Comparison of ENCODE assay signal across 17 mouse cellular contexts in the genomic region with DNA sequence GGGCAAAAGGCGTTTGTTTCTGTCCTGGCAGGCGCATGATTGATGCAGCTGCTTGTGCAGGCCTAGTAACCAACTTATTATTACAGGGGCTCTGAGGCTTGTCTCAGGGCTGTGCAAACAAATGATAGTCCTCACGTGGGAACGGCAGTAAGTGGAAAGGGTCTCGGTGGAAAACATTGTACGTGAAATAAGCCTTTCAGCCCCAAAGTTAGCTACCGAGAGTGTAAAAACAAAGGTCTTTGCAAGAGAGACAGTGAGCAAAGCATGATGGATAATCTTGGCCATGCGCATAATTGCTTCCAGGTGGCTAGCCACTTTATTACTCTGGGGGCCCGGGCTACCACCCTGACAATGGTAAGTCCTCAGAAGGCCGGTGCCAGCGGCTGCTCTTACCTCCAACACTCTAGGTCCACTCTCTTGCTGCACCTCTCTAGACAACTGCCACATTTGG.
DNase-seq lines count a peak whose midpoint lies in the region; ATAC-seq lines count a peak whose summit lies in the region.
"Had no signal": no experiment of that assay in that cellular context is flagged by ENCODE, and none has a peak within 500 bp of the region (broad histone marks: within the 10 kb centered on the region; RNA-seq: fewer than 3 reads in every experiment).

No protein-coding gene starts in this region.

- H3K4me1 ChIP-seq in forebrain, embryonic 11.5 days (replicated peaks; ENCODE audit: control insufficient read depth, insufficient read depth, low read length) = peaks cover 2% of the 10 kb centered on the region; the same call in 1 of the 2 replicates
- peaks cover 4% of the 10 kb centered on the region; the same call in 1 of the 2 replicates for H3K4me1 ChIP-seq in forebrain, embryonic 14.5 days (ENCODE audit: control insufficient read depth, insufficient read depth, low read length)
- peaks cover 63% of the 10 kb centered on the region for H3K4me1 ChIP-seq in limb, embryonic 10.5 days
- H3K4me1 ChIP-seq: midbrain, embryonic 15.5 days had no signal

- H3K27me3 ChIP-seq in forebrain, embryonic 11.5 days (ENCODE audit: control insufficient read depth, insufficient read depth, low read length) = no peaks in the 10 kb centered on the region
- no peaks in the 10 kb centered on the region for H3K27me3 ChIP-seq in forebrain, embryonic 14.5 days (replicated peaks; ENCODE audit: control insufficient read depth, insufficient read depth, low read length)
- H3K27me3 ChIP-seq in limb, embryonic 10.5 days (ENCODE audit: low read depth, poor library complexity, severe bottlenecking) = no peaks in the 10 kb centered on the region
- H3K27me3 ChIP-seq: CH12.LX; kidney, embryonic 15.5 days; midbrain, embryonic 15.5 days had no signal

- 35% methylated on average over 11 of the region's 11 CpGs for WGBS in forebrain, embryonic 11.5 days
- WGBS in forebrain, embryonic 14.5 days = 21% methylated on average over 11 of the region's 11 CpGs
- 11% methylated on average over 11 of the region's 11 CpGs for WGBS in limb, embryonic 10.5 days

- no peak for DNase-seq in forebrain, embryonic 11.5 days (ENCODE audit: low spot score)
- no peak for DNase-seq in forebrain, embryonic 14.5 days (ENCODE audit: low spot score)
- peak; percentile 16 for DNase-seq in retina, embryonic 14.5 days (ENCODE audit: low spot score)
- DNase-seq in retina, postnatal 1 day = no peak
- DNase-seq in limb, embryonic 10.5 days (ENCODE audit: low spot score) = peak; percentile 82
- peak; percentile 30 for DNase-seq in yolk sac, embryonic 10.5 days (ENCODE audit: low spot score)
- DNase-seq in T-cell, adult 2 months (ENCODE audit: low spot score) = no peak
- no peak for DNase-seq in frontal cortex, postnatal 10 days (ENCODE audit: low spot score in 2 of 2)
- DNase-seq: adrenal gland, postnatal 25 days; cerebellum, adult 9-11 months; gastrocnemius, postnatal 36 days; left cerebral cortex, postnatal 4 days; lung, embryonic 14.5 days; thymus, postnatal 4 days had no signal

- no peaks in the 10 kb centered on the region for H3K36me3 ChIP-seq in forebrain, embryonic 11.5 days (ENCODE audit: control insufficient read depth, insufficient read depth, low read length)
- H3K36me3 ChIP-seq in forebrain, embryonic 14.5 days (ENCODE audit: control insufficient read depth, insufficient read depth, low read length) = no peaks in the 10 kb centered on the region
- H3K36me3 ChIP-seq in limb, embryonic 10.5 days = no peaks in the 10 kb centered on the region
- H3K36me3 ChIP-seq: kidney, embryonic 15.5 days; midbrain, embryonic 15.5 days had no signal

- no peaks in the 10 kb centered on the region; the same call in 1 of the 2 replicates for H3K9me3 ChIP-seq in forebrain, embryonic 11.5 days (ENCODE audit: control insufficient read depth, low read length)
- H3K9me3 ChIP-seq in forebrain, embryonic 14.5 days (replicated peaks; ENCODE audit: control insufficient read depth, low read length) = no peaks in the 10 kb centered on the region
- H3K9me3 ChIP-seq in limb, embryonic 10.5 days (replicated peaks) = no peaks in the 10 kb centered on the region
- H3K9me3 ChIP-seq: kidney, embryonic 15.5 days; midbrain, embryonic 15.5 days had no signal

- 0 out of 2 replicates have a peak overlapping the region, but pooled peaks have one; percentile 25 for H3K27ac ChIP-seq in forebrain, embryonic 11.5 days (ENCODE audit: low read depth, low read length)
- no peak overlapping the region for H3K27ac ChIP-seq in forebrain, embryonic 14.5 days (ENCODE audit: low read depth, low read length)
- H3K27ac ChIP-seq in limb, embryonic 10.5 days = peak overlapping the region; percentile 88
- H3K27ac ChIP-seq: kidney, embryonic 15.5 days; midbrain, embryonic 15.5 days had no signal

- H3K4me2 ChIP-seq in forebrain, embryonic 11.5 days (ENCODE audit: low read depth, low read length, severe bottlenecking) = 0 out of 2 replicates have a peak overlapping the region, but pooled peaks have one; percentile 2
- no peak overlapping the region for H3K4me2 ChIP-seq in forebrain, embryonic 14.5 days (ENCODE audit: low read length)
- H3K4me2 ChIP-seq: kidney, embryonic 15.5 days; lung, embryonic 14.5 days; midbrain, embryonic 15.5 days had no signal

- H3K9ac ChIP-seq in forebrain, embryonic 11.5 days (ENCODE audit: low read length) = no peak overlapping the region
- H3K9ac ChIP-seq in forebrain, embryonic 14.5 days (ENCODE audit: low read length) = no peak overlapping the region
- H3K9ac ChIP-seq: kidney, embryonic 15.5 days; lung, embryonic 14.5 days; midbrain, embryonic 15.5 days had no signal

- ATAC-seq in forebrain, embryonic 11.5 days (replicated peaks; ENCODE audit: low FRiP score) = no peak
- no peak for ATAC-seq in forebrain, embryonic 14.5 days
- ATAC-seq: midbrain, embryonic 15.5 days had no signal

- no peak overlapping the region for H3K4me3 ChIP-seq in forebrain, embryonic 11.5 days (ENCODE audit: low read depth, low read length)
- no peak overlapping the region for H3K4me3 ChIP-seq in forebrain, embryonic 14.5 days (ENCODE audit: low read depth, low read length)
- H3K4me3 ChIP-seq in limb, embryonic 10.5 days = peak overlapping the region; percentile 13; the same call in 1 of the 2 replicates
- H3K4me3 ChIP-seq: kidney, embryonic 15.5 days; midbrain, embryonic 15.5 days had no signal

Comparison
In these comparisons a context has a peak if more than half of its experiments do, and no peak if none do; other contexts are left out.
1. DNase-seq: peak in retina, embryonic 14.5 days (single experiment), limb, embryonic 10.5 days (single experiment) and yolk sac, embryonic 10.5 days (single experiment); none in forebrain, embryonic 11.5 days (single experiment), forebrain, embryonic 14.5 days (single experiment), retina, postnatal 1 day (single experiment), T-cell, adult 2 months (single experiment) and frontal cortex, postnatal 10 days (0 of 2).